Mouse (Mus musculus) heart, embryonic 13.5 days (tissue): ENCODE data around the gene Vav2. TPM values are rescaled to one million over a fixed set of nuclear protein-coding genes. Genes with fewer than 3 reads are reported as not detected.
A peak's percentile ranks its signal among the peaks of the same experiment; 100 is the strongest.

ENCODE experiments used
- ATAC-seq: fragments of 200-750 bp; cut with Nextera tagmentation; 2 replicates; pipeline ENCODE4 v1.8.0; 2017; ENCODE audit warnings: moderate TSS enrichment; ENCODE audit not compliant: insufficient number of reproducible peaks, low FRiP score, low TSS enrichment; ENCODE audit errors: extremely low read depth
- H3K27ac ChIP-seq: fragments of 300-500 bp; sonication (generic); replicated peaks from 2 replicates; pipeline ENCODE4 v1.5.1; 2015; ENCODE audit warnings: moderate library complexity, mild to moderate bottlenecking, inconsistent platforms
- H3K27me3 ChIP-seq: fragments of 300-500 bp; sonication (generic); replicated peaks from 2 replicates; pipeline ENCODE4 v1.6.1; 2015; ENCODE audit warnings: mild to moderate bottlenecking, inconsistent platforms
- H3K36me3 ChIP-seq: fragments of 300-500 bp; sonication (generic); 2 replicates; pipeline ENCODE4 v1.6.1; 2015; ENCODE audit warnings: mild to moderate bottlenecking, inconsistent platforms
- H3K4me1 ChIP-seq: fragments of 300-500 bp; sonication (generic); 2 replicates; pipeline ENCODE4 v1.6.1; 2015; ENCODE audit warnings: inconsistent platforms
- H3K4me2 ChIP-seq: fragments of 300-500 bp; sonication (generic); 2 replicates; pipeline ENCODE4 v1.6.1; 2015; ENCODE audit warnings: inconsistent platforms, mild to moderate bottlenecking, moderate library complexity
- H3K4me3 ChIP-seq: fragments of 300-500 bp; sonication (generic); 2 replicates; pipeline ENCODE4 v1.5.1; 2015; ENCODE audit warnings: moderate library complexity, mild to moderate bottlenecking, inconsistent platforms
- H3K9ac ChIP-seq: fragments of 300-500 bp; sonication (generic); 2 replicates; pipeline ENCODE4 v1.6.1; 2015; ENCODE audit warnings: inconsistent platforms, mild to moderate bottlenecking, moderate library complexity
- H3K9me3 ChIP-seq: fragments of 300-500 bp; sonication (generic); 2 replicates; pipeline ENCODE4 v1.6.1; 2016; ENCODE audit warnings: inconsistent platforms
- WGBS: fragments of 180-500 bp; shearing (Covaris S2); methylation state at CpG from one replicate; pipeline ENCODE4 v1.1.7; 2015; ENCODE audit warnings: mixed read lengths; 5-methylcytosine and 5-hydroxymethylcytosine counted together
- polyA plus RNA-seq: library from polyadenylated mRNA; unstranded; fragments of >200 nt; fragmentation: Nextera tagmentation; extraction: Ambion mirVana; gene quantifications from 2 replicates; pipeline ENCODE4 v1.2.1, GENCODE M21; 2015

The Vav2 gene
- polyA plus RNA-seq, 1 experiment from 2014 or later = 2.7 TPM

- Histone ChIP-seq H3K4me3 (no peak overlapping the region), H3K4me1 (no peaks in the 10 kb centered on the region), H3K9me3 (no peaks in the 10 kb centered on the region), H3K36me3 (no peaks in the 10 kb centered on the region), H3K27me3 (no peaks in the 10 kb centered on the region), H3K27ac (no peak overlapping the region), H3K4me2 (no peak overlapping the region), H3K9ac (no peak overlapping the region)
- ATAC-seq = no peak
- 62% methylated on average over 5 of the region's 5 CpGs for WGBS
Measured at GRCm38 (mm10) chr2:27361786-27362185, 65.0 kb downstream of the Vav2 start.

- H3K9me3 ChIP-seq = no peaks in the 10 kb centered on the region
- H3K4me1 ChIP-seq = peaks cover 19% of the 10 kb centered on the region
- H3K4me2 ChIP-seq = no peak overlapping the region
- whole genome bisulfite sequencing = 69% methylated on average over 2 of the region's 2 CpGs
- no peak overlapping the region for H3K27ac ChIP-seq
- H3K36me3 ChIP-seq = no peaks in the 10 kb centered on the region
- H3K27me3 ChIP-seq = no peaks in the 10 kb centered on the region
- H3K9ac ChIP-seq = no peak overlapping the region
- no peak for ATAC-seq
- H3K4me3 ChIP-seq = no peak overlapping the region
Measured at GRCm38 (mm10) chr2:27358461-27358860, 68.4 kb downstream of the Vav2 start.

DNA sequence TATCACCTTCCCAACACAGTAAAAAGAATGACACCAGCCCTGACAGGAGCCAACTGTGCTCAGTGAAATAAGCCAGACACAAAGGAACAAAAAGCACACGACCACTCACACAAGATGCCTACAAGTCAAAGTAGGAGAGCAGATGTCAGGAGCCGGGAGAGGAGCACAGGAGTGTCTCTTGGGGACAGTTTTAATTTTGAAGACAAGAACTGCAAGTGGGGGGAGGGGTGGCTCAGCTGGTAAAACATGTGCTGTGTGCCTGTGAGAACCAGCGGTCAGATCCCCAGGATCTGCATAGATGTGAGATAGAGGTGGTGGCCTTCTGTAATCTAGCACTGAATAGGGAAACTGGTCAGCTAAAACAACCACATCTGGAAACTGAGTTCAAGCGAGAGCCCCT is 71.1 kb downstream of the Vav2 start:
- Histone ChIP-seq H3K4me2 (no peak overlapping the region), H3K9me3 (peaks cover 5% of the 10 kb centered on the region; the same call in 1 of the 2 replicates), H3K36me3 (peaks cover 7% of the 10 kb centered on the region), H3K9ac (no peak overlapping the region), H3K27ac (no peak overlapping the region), H3K4me3 (no peak overlapping the region), H3K27me3 (no peaks in the 10 kb centered on the region), H3K4me1 (peaks cover 19% of the 10 kb centered on the region)
- no peak for ATAC-seq
- 32% methylated on average over 4 of the region's 4 CpGs for WGBS

- H3K4me2 ChIP-seq = no peak overlapping the region
- no peak overlapping the region for H3K4me3 ChIP-seq
- H3K36me3 ChIP-seq = peaks cover 11% of the 10 kb centered on the region
- no peak for ATAC-seq
- H3K9me3 ChIP-seq = peaks cover 5% of the 10 kb centered on the region; the same call in 1 of the 2 replicates
- peak overlapping the region; percentile 7; the same call in 1 of the 2 replicates for H3K9ac ChIP-seq
- H3K27me3 ChIP-seq = no peaks in the 10 kb centered on the region
- H3K4me1 ChIP-seq = peaks cover 19% of the 10 kb centered on the region
- WGBS = 65% methylated on average over 6 of the region's 6 CpGs
- H3K27ac ChIP-seq = no peak overlapping the region
Measured at GRCm38 (mm10) chr2:27354610-27355211, 72.1 kb downstream of the Vav2 start.

GRCm38 (mm10) chr2:27352720-27353119 is 74.1 kb downstream of the Vav2 start:
- no peak overlapping the region for H3K27ac ChIP-seq
- H3K36me3 ChIP-seq = peaks cover 13% of the 10 kb centered on the region
- peaks cover 5% of the 10 kb centered on the region; the same call in 1 of the 2 replicates for H3K9me3 ChIP-seq
- no peaks in the 10 kb centered on the region for H3K27me3 ChIP-seq
- peaks cover 19% of the 10 kb centered on the region for H3K4me1 ChIP-seq
- H3K4me3 ChIP-seq = no peak overlapping the region
- no peak overlapping the region for H3K9ac ChIP-seq
- 87% methylated on average over 8 of the region's 8 CpGs for WGBS
- H3K4me2 ChIP-seq = no peak overlapping the region
- no peak for ATAC-seq

GRCm38 (mm10) chr2:27350371-27350770 is 76.5 kb downstream of the Vav2 start:
- H3K4me3 ChIP-seq = no peak overlapping the region
- H3K4me2 ChIP-seq = no peak overlapping the region
- peaks cover 13% of the 10 kb centered on the region for H3K36me3 ChIP-seq
- H3K27me3 ChIP-seq = no peaks in the 10 kb centered on the region
- H3K4me1 ChIP-seq = peaks cover 9% of the 10 kb centered on the region
- H3K27ac ChIP-seq = no peak overlapping the region
- peaks cover 5% of the 10 kb centered on the region; the same call in 1 of the 2 replicates for H3K9me3 ChIP-seq
- ATAC-seq = no peak
- 84% methylated on average over 5 of the region's 5 CpGs for WGBS
- H3K9ac ChIP-seq = no peak overlapping the region

DNA sequence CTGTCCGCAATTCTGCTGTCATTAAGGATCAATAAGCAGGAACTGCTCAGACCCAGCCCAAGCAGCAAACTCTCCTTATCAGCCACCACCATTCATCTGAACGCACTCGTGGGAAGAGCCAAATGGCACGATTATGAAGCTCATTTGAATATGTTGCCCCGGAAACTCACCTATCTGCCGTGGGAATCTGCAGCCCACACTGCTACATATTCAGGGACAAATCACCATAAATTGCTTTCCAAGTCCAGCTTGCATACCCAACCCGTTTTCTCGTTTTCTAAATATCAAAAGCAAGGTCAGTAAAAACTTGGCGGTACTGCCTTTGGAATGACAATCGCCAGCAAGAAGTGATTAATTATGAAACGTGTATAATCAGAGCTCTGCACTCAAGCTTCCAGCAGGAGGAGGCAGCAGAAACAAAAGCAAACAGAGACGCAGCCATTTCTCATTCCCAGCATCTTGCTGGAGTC is 82.8 kb downstream of the Vav2 start:
- no peak overlapping the region for H3K4me3 ChIP-seq
- H3K4me2 ChIP-seq = no peak overlapping the region
- no peaks in the 10 kb centered on the region for H3K36me3 ChIP-seq
- 51% methylated on average over 12 of the region's 12 CpGs for WGBS
- no peak for ATAC-seq
- H3K9me3 ChIP-seq = no peaks in the 10 kb centered on the region
- H3K27me3 ChIP-seq = no peaks in the 10 kb centered on the region
- no peak overlapping the region for H3K9ac ChIP-seq
- peaks cover 9% of the 10 kb centered on the region for H3K4me1 ChIP-seq
- no peak overlapping the region for H3K27ac ChIP-seq

- no peak overlapping the region for H3K4me3 ChIP-seq
- ATAC-seq = no peak
- H3K27ac ChIP-seq = no peak overlapping the region
- no peak overlapping the region for H3K4me2 ChIP-seq
- peaks cover 29% of the 10 kb centered on the region for H3K4me1 ChIP-seq
- H3K9ac ChIP-seq = no peak overlapping the region
- H3K9me3 ChIP-seq = no peaks in the 10 kb centered on the region
- WGBS = 83% methylated on average over 6 of the region's 6 CpGs
- no peaks in the 10 kb centered on the region for H3K27me3 ChIP-seq
- H3K36me3 ChIP-seq = no peaks in the 10 kb centered on the region
Measured at GRCm38 (mm10) chr2:27340682-27341081, 86.2 kb downstream of the Vav2 start.

GRCm38 (mm10) chr2:27339051-27339450 is 87.8 kb downstream of the Vav2 start:
- Histone ChIP-seq H3K36me3 (no peaks in the 10 kb centered on the region), H3K27me3 (no peaks in the 10 kb centered on the region), H3K4me1 (peaks cover 40% of the 10 kb centered on the region), H3K4me2 (no peak overlapping the region), H3K4me3 (no peak overlapping the region), H3K9me3 (no peaks in the 10 kb centered on the region), H3K27ac (no peak overlapping the region), H3K9ac (no peak overlapping the region)
- ATAC-seq = no peak
- 33% methylated on average over 8 of the region's 8 CpGs for WGBS

GRCm38 (mm10) chr2:27337261-27337660 is 89.6 kb downstream of the Vav2 start:
- Histone ChIP-seq H3K9me3 (no peaks in the 10 kb centered on the region), H3K4me1 (peaks cover 36% of the 10 kb centered on the region), H3K4me3 (no peak overlapping the region), H3K36me3 (no peaks in the 10 kb centered on the region), H3K27ac (no peak overlapping the region), H3K4me2 (no peak overlapping the region), H3K9ac (no peak overlapping the region), H3K27me3 (no peaks in the 10 kb centered on the region)
- no peak for ATAC-seq
- WGBS = 66% methylated on average over 6 of the region's 6 CpGs

DNA sequence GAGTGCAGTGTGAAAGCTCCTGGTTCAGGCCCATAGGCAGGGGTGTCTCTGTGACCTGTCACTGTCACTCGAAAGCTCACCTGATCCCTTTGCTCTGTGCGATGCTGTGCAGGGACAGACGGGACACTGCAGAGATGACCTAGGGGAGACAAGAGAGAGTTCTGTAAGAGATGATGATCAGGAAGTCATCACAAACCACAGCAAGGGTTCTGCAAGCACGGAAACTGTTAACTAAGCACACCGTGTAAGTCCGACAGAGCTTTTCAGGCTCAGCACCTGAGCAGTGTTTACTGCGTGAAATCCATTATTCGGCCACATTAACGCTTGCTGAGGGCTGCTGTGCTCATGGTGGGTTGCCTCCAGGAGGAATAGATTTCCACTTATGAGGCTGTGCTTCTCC is 90.2 kb downstream of the Vav2 start:
- H3K4me3 ChIP-seq = no peak overlapping the region
- no peak overlapping the region for H3K9ac ChIP-seq
- H3K27ac ChIP-seq = no peak overlapping the region
- no peak overlapping the region for H3K4me2 ChIP-seq
- no peaks in the 10 kb centered on the region for H3K36me3 ChIP-seq
- ATAC-seq = no peak
- H3K27me3 ChIP-seq = no peaks in the 10 kb centered on the region
- H3K4me1 ChIP-seq = peaks cover 39% of the 10 kb centered on the region
- 76% methylated on average over 9 of the region's 9 CpGs for WGBS
- H3K9me3 ChIP-seq = no peaks in the 10 kb centered on the region

- no peak overlapping the region for H3K4me2 ChIP-seq
- H3K36me3 ChIP-seq = no peaks in the 10 kb centered on the region
- no peaks in the 10 kb centered on the region for H3K27me3 ChIP-seq
- no peak overlapping the region for H3K4me3 ChIP-seq
- WGBS = 57% methylated on average over 4 of the region's 4 CpGs
- H3K9me3 ChIP-seq = no peaks in the 10 kb centered on the region
- H3K9ac ChIP-seq = no peak overlapping the region
- 0 out of 2 replicates have a peak overlapping the region, but pooled peaks have one; percentile 24 for H3K27ac ChIP-seq
- no peak for ATAC-seq
- peaks cover 47% of the 10 kb centered on the region for H3K4me1 ChIP-seq
Measured at GRCm38 (mm10) chr2:27334816-27335215, 92.0 kb downstream of the Vav2 start.
